Mouse (Mus musculus): ENCODE measurements around the gene Gm7978. TPM values are rescaled to one million over a fixed set of nuclear protein-coding genes. Genes with fewer than 3 reads are reported as not detected.

Gene Gm7978
- polyA plus RNA-seq (2014; fragmentation: Illumina TruSeq; extraction: RNeasy Lipid Tissue Mini Kit (QIAGEN cat#74804); ENCODE audit: low read depth, low replicate concordance): not detected

GRCm38 (mm10) chr5:95736073-95736472, at the start of gene Gm7978:
Gene Gm7978 (minus strand): TSS chr5:95736173.

DNA sequence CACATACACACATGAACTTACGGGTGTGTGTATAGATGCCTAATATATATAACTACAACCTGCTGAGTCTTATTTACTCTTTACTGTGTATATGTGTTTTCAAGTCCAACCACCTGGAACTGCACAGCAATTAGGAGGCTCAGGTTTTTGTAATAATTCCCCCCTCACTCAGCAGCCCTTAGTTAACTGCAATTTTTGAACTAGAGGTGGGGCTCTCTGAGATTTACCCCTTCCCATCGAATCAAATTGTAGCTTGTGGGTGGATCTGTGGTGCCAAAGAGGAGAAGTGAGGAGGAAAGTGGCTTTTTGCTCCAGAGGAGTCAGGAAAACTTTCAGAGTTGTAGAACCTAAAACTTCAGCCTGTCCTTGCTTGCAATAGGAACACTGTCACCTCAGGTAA, 39.7 kb upstream of the Gm7978 start, which contains the start of gene E330014E10Rik:
Gene E330014E10Rik (plus strand): TSS at position 301 of the 400 bp plus-strand sequence.

GRCm38 (mm10) chr5:95741714-95742113, 5.7 kb upstream of the Gm7978 start, which contains the start of gene Gm7982:
Gene Gm7982 (plus strand): TSS chr5:95742014.

Other genes starting within 250 kb of the Gm7978 start
- gene Gm3286, start 225.4 kb downstream of the Gm7978 start, polyA plus RNA-seq (2014; fragmentation: Illumina TruSeq; extraction: RNeasy Lipid Tissue Mini Kit (QIAGEN cat#74804); ENCODE audit: low read depth, low replicate concordance): not detected
- not detected for gene Gm7971, start 141.3 kb downstream of the Gm7978 start, polyA plus RNA-seq (2014; fragmentation: Illumina TruSeq; extraction: RNeasy Lipid Tissue Mini Kit (QIAGEN cat#74804); ENCODE audit: low read depth, low replicate concordance)
- not detected for gene Gm7982, start 5.8 kb upstream of the Gm7978 start, polyA plus RNA-seq (2014; fragmentation: Illumina TruSeq; extraction: RNeasy Lipid Tissue Mini Kit (QIAGEN cat#74804); ENCODE audit: low read depth, low replicate concordance)
- not detected for gene E330014E10Rik, start 39.8 kb upstream of the Gm7978 start, polyA plus RNA-seq (2014; fragmentation: Illumina TruSeq; extraction: RNeasy Lipid Tissue Mini Kit (QIAGEN cat#74804); ENCODE audit: low read depth, low replicate concordance)
- 0.93 TPM for gene Cxcl13, start 220.8 kb upstream of the Gm7978 start, polyA plus RNA-seq (2014; fragmentation: Illumina TruSeq; extraction: RNeasy Lipid Tissue Mini Kit (QIAGEN cat#74804); ENCODE audit: low read depth, low replicate concordance)